Mouse (Mus musculus) limb, embryonic 13.5 days (tissue): Measurements from ENCODE around the gene 1700020D05Rik. TPM values are rescaled to one million over a fixed set of nuclear protein-coding genes. Genes with fewer than 3 reads are reported as not detected.

ENCODE experiments used
- ATAC-seq: fragments of 200-750 bp; cut with Nextera tagmentation; 2 replicates; pipeline ENCODE4 v1.8.0; 2017; ENCODE audit warnings: low read depth, moderate number of reproducible peaks, moderate TSS enrichment; ENCODE audit not compliant: low FRiP score
- H3K27ac ChIP-seq: fragments of 300-500 bp; sonication (generic); 2 replicates; pipeline ENCODE4 v1.5.1; 2015; ENCODE audit warnings: inconsistent platforms, mild to moderate bottlenecking, moderate library complexity
- H3K27me3 ChIP-seq: fragments of 300-500 bp; sonication (generic); 2 replicates; pipeline ENCODE4 v1.6.1; 2015; ENCODE audit warnings: mild to moderate bottlenecking, inconsistent platforms
- H3K36me3 ChIP-seq: fragments of 300-500 bp; sonication (generic); 2 replicates; pipeline ENCODE4 v1.6.1; 2015; ENCODE audit warnings: inconsistent platforms, mild to moderate bottlenecking, moderate library complexity
- H3K4me1 ChIP-seq: fragments of 300-500 bp; sonication (generic); 2 replicates; pipeline ENCODE4 v1.6.1; 2015; ENCODE audit warnings: inconsistent platforms
- H3K4me2 ChIP-seq: fragments of 300-500 bp; sonication (generic); replicated peaks from 2 replicates; pipeline ENCODE4 v1.6.1; 2015; ENCODE audit warnings: inconsistent platforms, mild to moderate bottlenecking, moderate library complexity
- H3K4me3 ChIP-seq: fragments of 300-500 bp; sonication (generic); 2 replicates; pipeline ENCODE4 v1.5.1; 2015; ENCODE audit warnings: moderate library complexity, mild to moderate bottlenecking, inconsistent platforms
- H3K9ac ChIP-seq: fragments of 300-500 bp; sonication (generic); 2 replicates; pipeline ENCODE4 v1.6.1; 2015; ENCODE audit warnings: mild to moderate bottlenecking, inconsistent platforms
- H3K9me3 ChIP-seq: fragments of 300-500 bp; sonication (generic); 2 replicates; pipeline ENCODE4 v1.6.1; 2016; ENCODE audit warnings: inconsistent platforms
- WGBS: fragments of 180-500 bp; shearing (Covaris S2); methylation state at CpG from one replicate; pipeline ENCODE4 v1.1.7; 2015; 5-methylcytosine and 5-hydroxymethylcytosine counted together
- polyA plus RNA-seq: library from polyadenylated mRNA; unstranded; fragments of >200 nt; fragmentation: Nextera tagmentation; extraction: Ambion mirVana; gene quantifications from 2 replicates; pipeline ENCODE4 v1.2.1, GENCODE M21; 2015

1700020D05Rik gene
- polyA plus RNA-seq, result not detected in 2 replicates

DNA sequence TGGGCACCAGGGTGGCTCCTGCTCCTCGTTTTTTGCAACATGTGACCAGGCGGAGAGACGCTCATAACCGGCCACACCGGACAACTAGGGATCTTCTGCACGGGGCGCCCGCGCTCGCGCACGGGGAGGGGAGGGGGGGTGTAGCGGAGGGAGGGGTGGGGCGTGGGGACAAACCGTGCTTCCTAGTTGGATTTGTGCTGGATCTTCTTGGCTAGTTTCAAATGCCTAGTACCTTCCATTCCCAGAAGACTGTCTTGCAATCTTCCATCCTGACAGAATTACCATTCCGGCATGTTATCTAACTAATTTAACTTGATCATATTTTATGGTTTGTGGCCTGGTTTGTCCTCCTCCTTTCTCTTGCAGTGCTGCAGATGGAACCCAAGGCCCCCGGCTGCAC lies at the start of gene 1700020D05Rik:
Gene 1700020D05Rik (minus strand): TSS at position 101 of the 400 bp plus-strand sequence.
- H3K4me2 ChIP-seq, result no peak within 1 kb of the TSS
- no peak within 1 kb of the TSS for H3K9ac ChIP-seq
- no peaks in the 10 kb centered on the region for H3K4me1 ChIP-seq
- H3K27me3 ChIP-seq, result no peaks in the 10 kb centered on the region
- no peaks in the 10 kb centered on the region; the same call in 1 of the 2 replicates for H3K9me3 ChIP-seq
- no peak for ATAC-seq
- WGBS, result 43% methylated on average over 17 of the region's 17 CpGs
- 0 out of 2 replicates have a peak, but pooled peaks cover 4% of the 10 kb centered on the region for H3K36me3 ChIP-seq
- H3K27ac ChIP-seq, result no peak within 1 kb of the TSS
- H3K4me3 ChIP-seq, result no peak within 1 kb of the TSS

DNA sequence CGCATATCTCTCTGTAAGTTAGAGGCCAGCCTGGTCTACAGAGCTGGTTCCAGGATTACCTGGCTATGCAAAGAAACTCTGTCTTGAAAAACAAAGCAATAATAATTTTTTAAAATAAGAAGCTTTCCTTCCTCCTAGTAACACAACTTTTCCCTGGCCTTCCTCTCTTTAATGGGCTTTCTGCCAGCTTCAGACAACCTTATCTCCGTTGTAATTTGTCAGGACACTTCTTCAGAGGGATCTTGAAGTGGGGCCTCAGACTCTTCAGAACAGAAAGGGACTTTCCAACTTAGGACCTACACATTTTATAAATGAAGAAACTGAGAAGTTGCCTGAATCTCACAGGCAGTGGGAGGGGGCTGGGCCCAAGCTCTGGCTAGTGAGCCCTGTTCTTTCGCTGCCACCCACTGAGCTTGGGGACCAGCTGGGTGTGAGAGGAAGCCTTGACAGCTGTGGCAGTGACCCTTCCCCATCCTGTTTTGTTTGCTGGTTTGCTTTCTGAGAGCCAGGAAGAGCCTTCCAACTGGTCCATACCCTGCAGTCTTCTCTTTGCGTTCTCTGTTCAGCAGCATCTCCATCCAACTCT lies 44.0 kb upstream of the 1700020D05Rik start:
- Histone ChIP-seq H3K4me1 (no peaks in the 10 kb centered on the region), H3K4me2 (no peak overlapping the region), H3K9ac (no peak overlapping the region), H3K27ac (no peak overlapping the region), H3K4me3 (no peak overlapping the region), H3K27me3 (peaks cover 4% of the 10 kb centered on the region), H3K9me3 (no peaks in the 10 kb centered on the region), H3K36me3 (no peaks in the 10 kb centered on the region)
- 79% methylated on average over 4 of the region's 4 CpGs for WGBS
- ATAC-seq, result no peak

DNA sequence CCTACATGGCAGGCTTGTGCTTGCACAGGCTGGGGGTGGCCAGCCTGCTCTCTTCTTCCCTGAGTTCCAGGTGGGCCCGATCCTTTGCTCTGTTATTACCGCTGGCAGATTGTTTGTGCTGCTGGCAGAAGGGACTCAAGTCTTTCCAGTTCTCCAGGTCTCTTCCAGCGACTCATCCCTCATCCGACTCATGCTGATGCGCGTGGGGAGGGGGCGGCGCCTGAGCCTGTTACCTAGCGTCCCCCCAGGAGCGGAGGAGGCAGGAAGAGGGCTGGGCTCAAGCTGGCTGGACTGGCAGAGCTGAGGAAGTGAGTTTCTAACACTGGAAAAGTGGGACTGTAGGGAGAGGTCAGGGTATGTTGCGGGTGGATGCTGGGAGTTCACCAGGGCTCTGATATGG lies 40.4 kb upstream of the 1700020D05Rik start:
- no peak overlapping the region for H3K4me3 ChIP-seq
- no peaks in the 10 kb centered on the region for H3K9me3 ChIP-seq
- ATAC-seq, result no peak
- H3K4me1 ChIP-seq, result no peaks in the 10 kb centered on the region
- H3K27ac ChIP-seq, result no peak overlapping the region
- no peaks in the 10 kb centered on the region for H3K36me3 ChIP-seq
- H3K9ac ChIP-seq, result no peak overlapping the region
- no peaks in the 10 kb centered on the region for H3K27me3 ChIP-seq
- WGBS, result 49% methylated on average over 11 of the region's 11 CpGs
- H3K4me2 ChIP-seq, result no peak overlapping the region

DNA sequence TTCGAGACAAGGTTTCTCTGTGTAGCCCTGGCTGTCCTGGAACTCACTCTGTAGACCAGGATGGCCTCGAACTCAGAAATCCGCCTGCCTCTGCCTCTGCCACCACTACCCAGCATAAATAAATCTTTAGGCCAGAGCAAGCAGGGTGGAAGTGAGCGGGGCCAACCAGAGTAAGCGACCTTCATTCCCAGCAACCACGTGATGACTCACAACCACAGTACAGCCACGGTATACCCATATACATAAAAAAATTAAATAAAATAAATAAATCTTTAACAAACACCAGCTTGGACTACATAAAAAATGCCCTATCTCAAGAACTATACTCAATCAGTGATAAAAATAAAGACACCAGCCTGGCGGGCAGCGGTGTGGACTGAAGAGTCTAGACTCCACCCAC lies 39.8 kb upstream of the 1700020D05Rik start:
- Histone ChIP-seq H3K36me3 (no peaks in the 10 kb centered on the region), H3K27me3 (no peaks in the 10 kb centered on the region), H3K4me2 (no peak overlapping the region), H3K9ac (no peak overlapping the region), H3K4me1 (no peaks in the 10 kb centered on the region), H3K4me3 (no peak overlapping the region), H3K9me3 (no peaks in the 10 kb centered on the region), H3K27ac (no peak overlapping the region)
- WGBS, result 88% methylated on average over 9 of the region's 9 CpGs
- no peak for ATAC-seq

DNA sequence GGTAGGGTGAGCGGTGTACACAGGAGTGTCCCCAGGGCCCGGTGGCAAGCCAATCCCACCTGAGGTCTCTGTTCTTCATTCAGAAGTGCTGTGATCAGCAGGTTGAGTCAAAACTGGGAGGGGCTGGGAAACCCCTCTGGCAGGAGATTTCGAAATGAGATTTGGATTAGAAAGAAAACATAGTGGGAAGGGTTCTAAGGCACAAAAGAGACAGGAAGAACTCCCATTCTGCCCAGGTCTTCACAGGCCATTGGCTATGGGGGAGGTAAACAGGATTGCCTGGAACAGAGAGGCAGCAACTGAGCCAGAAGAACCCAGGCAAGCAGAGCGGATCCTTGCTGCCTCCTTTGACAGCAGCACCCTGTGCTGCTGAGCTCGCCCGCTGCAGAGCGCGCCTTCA lies 35.2 kb upstream of the 1700020D05Rik start:
- Histone ChIP-seq H3K4me2 (no peak overlapping the region), H3K27ac (no peak overlapping the region), H3K4me3 (no peak overlapping the region), H3K4me1 (no peaks in the 10 kb centered on the region), H3K9ac (no peak overlapping the region), H3K36me3 (no peaks in the 10 kb centered on the region), H3K27me3 (no peaks in the 10 kb centered on the region), H3K9me3 (no peaks in the 10 kb centered on the region)
- ATAC-seq, result no peak
- WGBS, result 66% methylated on average over 8 of the region's 8 CpGs

DNA sequence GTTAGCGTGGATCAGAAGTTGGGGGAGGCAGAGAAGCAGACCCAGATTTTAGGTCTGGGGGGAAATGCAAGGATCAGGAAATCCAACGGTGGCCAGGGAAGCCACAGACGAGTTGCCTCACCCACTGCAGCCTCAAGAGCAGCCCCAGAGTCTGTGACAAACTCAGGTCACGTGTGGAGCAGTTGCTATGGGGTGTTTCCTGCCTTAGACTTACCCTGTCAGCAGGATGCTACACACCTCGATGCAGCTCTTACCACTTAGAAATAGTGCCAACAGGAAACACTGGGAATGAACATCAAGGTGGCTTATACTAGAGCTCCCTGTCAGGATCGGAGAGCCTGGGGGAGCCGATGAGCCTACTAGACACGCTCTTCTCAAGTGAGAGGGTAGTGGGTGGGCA lies 28.9 kb upstream of the 1700020D05Rik start:
- no peaks in the 10 kb centered on the region for H3K36me3 ChIP-seq
- H3K27ac ChIP-seq, result no peak overlapping the region
- H3K9ac ChIP-seq, result no peak overlapping the region
- peaks cover 15% of the 10 kb centered on the region for H3K4me1 ChIP-seq
- H3K4me2 ChIP-seq, result no peak overlapping the region
- 0 out of 2 replicates have a peak, but pooled peaks cover 5% of the 10 kb centered on the region for H3K27me3 ChIP-seq
- WGBS, result 61% methylated on average over 8 of the region's 8 CpGs
- no peak for ATAC-seq
- H3K4me3 ChIP-seq, result no peak overlapping the region
- no peaks in the 10 kb centered on the region for H3K9me3 ChIP-seq

DNA sequence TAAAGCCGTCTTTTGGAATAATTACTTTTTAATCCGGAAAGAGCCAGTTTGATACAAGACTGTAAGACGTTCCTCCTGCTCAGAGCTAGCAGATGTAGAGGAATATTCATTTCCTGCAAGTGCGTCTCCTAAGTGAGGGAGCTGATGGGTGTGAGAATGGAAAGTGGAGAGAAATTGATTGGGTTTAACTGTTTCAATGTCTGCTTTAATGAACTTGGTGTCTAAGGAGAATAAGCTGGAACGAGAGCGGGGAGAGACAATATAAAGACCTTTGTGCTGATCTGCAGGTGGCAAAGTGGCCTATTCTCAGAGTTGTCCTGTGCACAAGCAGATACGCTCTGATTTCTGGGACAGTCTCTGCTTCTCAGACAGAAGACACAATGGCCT lies 26.5 kb upstream of the 1700020D05Rik start:
- no peaks in the 10 kb centered on the region for H3K36me3 ChIP-seq
- no peaks in the 10 kb centered on the region for H3K9me3 ChIP-seq
- no peak overlapping the region for H3K4me3 ChIP-seq
- ATAC-seq, result no peak
- WGBS, result 61% methylated on average over 7 of the region's 7 CpGs
- H3K27me3 ChIP-seq, result 0 out of 2 replicates have a peak, but pooled peaks cover 5% of the 10 kb centered on the region
- peaks cover 15% of the 10 kb centered on the region for H3K4me1 ChIP-seq
- no peak overlapping the region for H3K27ac ChIP-seq
- H3K4me2 ChIP-seq, result peak overlapping the region; percentile 54; the same call in 1 of the 2 replicates
- no peak overlapping the region for H3K9ac ChIP-seq

DNA sequence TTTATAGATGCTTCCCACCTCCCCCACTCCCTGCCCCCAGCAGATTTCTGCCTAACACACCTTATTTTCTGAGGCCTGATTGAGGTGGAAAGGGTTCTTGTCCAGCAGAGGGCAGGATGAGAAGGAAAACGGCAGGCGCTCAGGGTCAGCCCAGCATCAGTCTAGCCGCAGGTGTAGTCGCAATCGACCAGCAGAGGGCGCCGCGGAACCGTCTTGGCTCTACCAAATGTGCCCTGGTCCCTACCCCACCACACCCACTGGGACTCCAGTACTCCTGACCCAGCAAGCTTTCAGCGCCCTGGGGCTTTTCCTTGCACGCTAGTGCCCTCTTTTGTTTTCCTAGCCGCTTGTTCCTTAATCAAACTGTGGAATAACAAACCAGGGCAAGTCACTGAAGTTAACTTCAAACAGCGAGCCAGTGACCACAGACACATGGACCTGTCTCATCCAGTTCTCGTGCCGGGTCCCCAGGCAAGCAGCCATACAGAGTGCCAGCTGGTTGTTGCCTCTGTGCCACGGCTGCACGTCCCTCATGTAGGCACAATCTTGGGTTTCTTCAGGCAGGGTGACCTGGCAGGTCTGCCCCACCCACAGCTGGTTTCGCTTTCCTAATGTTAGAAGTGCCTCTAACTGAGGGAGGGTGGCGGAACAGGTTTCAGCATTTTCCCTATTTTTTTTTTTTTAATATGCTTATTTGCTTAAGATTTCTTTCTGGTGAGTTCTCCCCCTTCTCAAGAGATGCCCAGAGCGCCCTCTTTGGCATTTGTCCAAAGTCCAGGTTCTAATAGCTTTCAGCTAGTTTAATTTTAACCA lies 25.9 kb upstream of the 1700020D05Rik start:
- WGBS, result 16% methylated on average over 20 of the region's 20 CpGs
- Histone ChIP-seq H3K4me3 (no peak overlapping the region), H3K4me2 (peak overlapping the region; percentile 54), H3K27me3 (0 out of 2 replicates have a peak, but pooled peaks cover 5% of the 10 kb centered on the region), H3K27ac (no peak overlapping the region), H3K36me3 (no peaks in the 10 kb centered on the region), H3K9ac (no peak overlapping the region), H3K9me3 (no peaks in the 10 kb centered on the region), H3K4me1 (peaks cover 15% of the 10 kb centered on the region)
- peak; percentile 93 for ATAC-seq

DNA sequence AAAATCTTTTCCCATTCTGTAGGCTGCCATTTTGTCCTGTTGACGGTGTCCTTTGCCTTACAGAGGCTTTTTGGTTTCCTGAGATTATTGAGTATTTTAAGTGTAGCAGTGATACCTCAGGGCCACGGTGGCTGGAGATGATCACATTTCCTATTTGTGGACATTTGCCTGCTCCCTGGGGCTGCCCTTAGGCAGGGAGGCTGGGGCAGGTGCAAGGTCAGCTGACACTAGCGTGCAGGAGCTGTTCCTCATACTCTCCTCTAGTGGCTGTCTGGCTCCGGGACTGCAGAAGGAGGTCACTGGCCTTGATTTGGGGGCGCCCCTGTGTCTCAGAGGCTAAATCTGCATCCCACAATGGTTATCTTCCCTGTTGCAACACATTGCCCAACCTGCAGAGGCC lies 21.6 kb upstream of the 1700020D05Rik start:
- no peak for ATAC-seq
- Histone ChIP-seq H3K9ac (no peak overlapping the region), H3K4me2 (no peak overlapping the region), H3K36me3 (no peaks in the 10 kb centered on the region), H3K27me3 (0 out of 2 replicates have a peak, but pooled peaks cover 2% of the 10 kb centered on the region), H3K4me1 (peaks cover 14% of the 10 kb centered on the region), H3K9me3 (no peaks in the 10 kb centered on the region), H3K4me3 (no peak overlapping the region), H3K27ac (no peak overlapping the region)
- WGBS, result 73% methylated on average over 5 of the region's 5 CpGs

DNA sequence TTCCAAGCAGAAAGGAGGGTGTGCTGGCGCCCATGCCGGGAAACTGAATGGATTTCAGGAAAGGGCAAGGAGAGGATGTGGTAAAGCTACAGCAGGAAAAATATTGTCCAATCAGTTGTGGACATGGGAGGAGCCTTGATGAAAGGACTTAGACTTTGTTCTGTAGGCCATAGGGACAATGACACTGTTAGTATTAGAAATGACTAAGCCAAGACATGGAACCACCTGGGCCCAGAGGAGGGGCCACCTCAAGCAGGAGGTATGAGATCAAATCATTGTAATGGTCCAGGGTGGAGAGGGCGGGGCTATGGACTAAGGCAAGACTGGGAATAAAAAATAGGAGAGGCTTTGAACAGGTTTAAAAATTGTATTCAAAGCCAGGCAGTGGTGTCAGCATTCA lies 15.1 kb upstream of the 1700020D05Rik start:
- H3K27me3 ChIP-seq, result no peaks in the 10 kb centered on the region
- H3K4me1 ChIP-seq, result no peaks in the 10 kb centered on the region
- H3K27ac ChIP-seq, result no peak overlapping the region
- no peak overlapping the region for H3K4me3 ChIP-seq
- no peaks in the 10 kb centered on the region for H3K36me3 ChIP-seq
- no peak overlapping the region for H3K4me2 ChIP-seq
- no peaks in the 10 kb centered on the region for H3K9me3 ChIP-seq
- WGBS, result 88% methylated on average over 3 of the region's 3 CpGs
- no peak overlapping the region for H3K9ac ChIP-seq
- ATAC-seq, result no peak

DNA sequence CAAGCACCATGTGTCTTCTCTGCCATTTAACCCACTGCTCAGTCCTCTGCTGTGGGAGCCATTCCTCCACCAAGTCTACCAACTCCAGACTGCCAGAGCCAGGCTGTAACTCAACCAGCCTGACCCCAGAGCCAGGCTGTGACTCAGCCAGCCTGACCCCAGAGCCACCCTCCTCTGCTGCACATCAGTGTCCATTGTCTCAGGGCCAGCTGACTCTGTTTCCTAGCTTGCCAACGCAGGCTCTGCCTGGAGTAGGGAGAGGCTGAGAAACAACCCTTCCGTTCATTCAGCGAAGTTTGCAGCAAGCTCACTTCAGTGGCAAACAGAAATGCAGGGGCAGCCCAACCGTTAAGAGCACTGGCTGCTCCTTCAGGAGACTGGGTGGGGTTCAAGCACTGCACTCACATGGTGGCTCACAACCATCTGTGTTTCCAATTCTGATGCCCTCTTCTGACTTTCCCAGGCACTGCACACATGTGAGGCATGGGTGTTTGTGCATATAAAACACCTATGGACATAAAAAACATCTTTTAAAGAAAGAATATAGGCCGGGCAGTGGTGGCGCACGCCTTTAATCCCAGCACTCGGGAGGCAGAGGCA lies 13.4 kb upstream of the 1700020D05Rik start:
- Histone ChIP-seq H3K4me3 (no peak overlapping the region), H3K9me3 (0 out of 2 replicates have a peak, but pooled peaks cover 5% of the 10 kb centered on the region), H3K27ac (no peak overlapping the region), H3K4me2 (no peak overlapping the region), H3K36me3 (no peaks in the 10 kb centered on the region), H3K9ac (no peak overlapping the region), H3K4me1 (no peaks in the 10 kb centered on the region), H3K27me3 (no peaks in the 10 kb centered on the region)
- 82% methylated on average over 8 of the region's 8 CpGs for whole genome bisulfite sequencing
- no peak for ATAC-seq
